Mouse (Mus musculus): Measurements from ENCODE around the gene Lgr4.
"Not testable (repeated sequence)": the region's sequence is repeated elsewhere in the genome, so short reads cannot be mapped to it uniquely, and the experiment has no call there.

Gene Lgr4

GRCm38 (mm10) chr2:109917496-109918413, at the start of gene Lgr4:
Gene Lgr4 (plus strand): TSS chr2:109917647.
- DNase-seq (ENCODE audit: low spot score in 2 of 2), result peak; percentile 77 to 87

GRCm38 (mm10) chr2:109879429-109879828, 38.0 kb upstream of the Lgr4 start:
- not testable (repeated sequence) for DNase-seq (ENCODE audit: low spot score in 2 of 2)

GRCm38 (mm10) chr2:109881111-109881510, 36.3 kb upstream of the Lgr4 start:
- DNase-seq (ENCODE audit: low spot score in 2 of 2), result no peak

- DNase-seq (ENCODE audit: low spot score in 2 of 2), result no peak
These were observed 35.8 kb upstream of the Lgr4 start for GRCm38 (mm10) chr2:109881625-109882024.

- no peak for DNase-seq (ENCODE audit: low spot score in 2 of 2)
These were observed 33.3 kb upstream of the Lgr4 start for GRCm38 (mm10) chr2:109884106-109884505.

GRCm38 (mm10) chr2:109884507-109884906, 32.9 kb upstream of the Lgr4 start:
- no peak for DNase-seq (ENCODE audit: low spot score in 2 of 2)

- DNase-seq (ENCODE audit: low spot score in 2 of 2), result no peak
These were observed 27.4 kb upstream of the Lgr4 start for GRCm38 (mm10) chr2:109890068-109890467.

- DNase-seq (ENCODE audit: low spot score in 2 of 2), result peak; percentile 87 to 92
These were observed 26.9 kb upstream of the Lgr4 start, which contains the start of gene Lin7c for GRCm38 (mm10) chr2:109890597-109890996. Gene Lin7c (plus strand): TSS chr2:109890853.

GRCm38 (mm10) chr2:109891031-109891430, 26.4 kb upstream of the Lgr4 start:
- no peak for DNase-seq (ENCODE audit: low spot score in 2 of 2)

GRCm38 (mm10) chr2:109891471-109891870, 26.0 kb upstream of the Lgr4 start:
- DNase-seq (ENCODE audit: low spot score in 2 of 2), result no peak

- DNase-seq (ENCODE audit: low spot score in 2 of 2), result no peak
These were observed 21.1 kb upstream of the Lgr4 start for GRCm38 (mm10) chr2:109896311-109896710.

- DNase-seq (ENCODE audit: low spot score in 2 of 2), result no peak
These were observed 14.6 kb upstream of the Lgr4 start for GRCm38 (mm10) chr2:109902869-109903268.

GRCm38 (mm10) chr2:109904171-109904821, 13.2 kb upstream of the Lgr4 start:
- DNase-seq (ENCODE audit: low spot score in 2 of 2), result peak; percentile 88 to 90

- DNase-seq (ENCODE audit: low spot score in 2 of 2), result no peak
These were observed 8.3 kb upstream of the Lgr4 start for GRCm38 (mm10) chr2:109909122-109909521.

- no peak for DNase-seq (ENCODE audit: low spot score in 2 of 2)
These were observed 5.2 kb upstream of the Lgr4 start for GRCm38 (mm10) chr2:109912216-109912615.

- no peak for DNase-seq (ENCODE audit: low spot score in 2 of 2)
These were observed 4.7 kb upstream of the Lgr4 start for GRCm38 (mm10) chr2:109912766-109913165.

GRCm38 (mm10) chr2:109913241-109913640, 4.2 kb upstream of the Lgr4 start:
- DNase-seq (ENCODE audit: low spot score in 2 of 2), result no peak

- DNase-seq (ENCODE audit: low spot score in 2 of 2), result no peak
These were observed 2.8 kb upstream of the Lgr4 start for GRCm38 (mm10) chr2:109914601-109915000.

GRCm38 (mm10) chr2:109916782-109917495, 508 bp upstream of the Lgr4 start:
- no peak for DNase-seq (ENCODE audit: low spot score in 2 of 2)

GRCm38 (mm10) chr2:109918592-109919262, 1.3 kb downstream of the Lgr4 start:
- DNase-seq (ENCODE audit: low spot score in 2 of 2), result no peak

- DNase-seq (ENCODE audit: low spot score in 2 of 2), result no peak
These were observed 3.0 kb downstream of the Lgr4 start for GRCm38 (mm10) chr2:109920471-109920870.

Data from cerebellum, postnatal 4 days (tissue).